Mouse (Mus musculus): ENCODE measurements around the gene Pip4k2a.
A peak's percentile ranks its signal among the peaks of the same experiment; 100 is the strongest.

- TF ChIP-seq POLR2A (IDR thresholded peaks at IDR 0.05; ENCODE audit: insufficient read depth, low read depth, low read length) (no peak), CTCF (IDR thresholded peaks at IDR 0.05) (peak; percentile 63)
Observed at GRCm38 (mm10) chr2:18884277-18884676, 113.6 kb downstream of the Pip4k2a start.

Data from heart, adult 2 months (tissue).